Mouse (Mus musculus): ENCODE results near the gene Slc1a6. TPM values are rescaled to one million over a fixed set of nuclear protein-coding genes. Genes with fewer than 3 reads are reported as not detected.

Slc1a6 gene
- not detected for polyA plus RNA-seq (2014; fragmentation: Illumina TruSeq; extraction: RNeasy Lipid Tissue Mini Kit (QIAGEN cat#74804); ENCODE audit: low read depth, low replicate concordance)

DNA sequence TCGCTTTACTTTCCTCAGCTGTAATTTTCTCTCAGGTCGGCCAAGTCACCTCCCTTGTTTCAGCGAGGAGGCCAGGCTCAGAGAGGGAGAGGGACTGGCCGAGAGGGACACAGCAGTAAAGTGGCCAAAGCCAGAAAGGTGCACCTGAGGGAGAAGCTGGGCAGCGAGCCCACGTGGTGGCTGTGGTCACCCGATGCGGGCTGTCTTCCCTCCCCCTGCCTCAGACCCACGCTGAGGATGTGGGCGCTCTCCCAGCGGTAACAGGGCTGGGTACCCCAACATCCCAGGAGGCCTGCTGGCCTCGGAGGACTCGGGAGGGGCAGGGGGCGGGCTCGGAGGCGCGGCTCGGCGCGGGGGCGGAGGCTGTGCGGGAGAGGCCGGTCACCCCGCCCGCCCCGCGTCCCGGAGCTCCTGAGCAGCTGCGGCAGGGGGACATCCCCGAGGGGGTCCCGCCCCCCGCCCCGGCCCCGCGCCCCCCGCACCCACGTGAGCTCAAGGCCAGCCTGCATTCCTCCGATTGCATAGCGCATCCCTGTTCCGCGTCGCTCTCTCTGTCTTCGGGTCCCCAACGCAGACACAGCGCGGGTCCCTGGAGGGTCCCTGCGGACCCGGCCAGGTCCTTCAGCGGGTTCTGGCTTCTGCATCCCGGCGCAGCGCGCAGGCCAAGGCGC lies at the start of gene Slc1a6:
Gene Slc1a6 (plus strand): TSS at position 516 of the 671 bp plus-strand sequence.

GRCm38 (mm10) chr10:78752452-78753191 lies 27.7 kb upstream of the Slc1a6 start, which contains the start of gene Ccdc105:
Gene Ccdc105 (minus strand): TSS chr10:78753065.

DNA sequence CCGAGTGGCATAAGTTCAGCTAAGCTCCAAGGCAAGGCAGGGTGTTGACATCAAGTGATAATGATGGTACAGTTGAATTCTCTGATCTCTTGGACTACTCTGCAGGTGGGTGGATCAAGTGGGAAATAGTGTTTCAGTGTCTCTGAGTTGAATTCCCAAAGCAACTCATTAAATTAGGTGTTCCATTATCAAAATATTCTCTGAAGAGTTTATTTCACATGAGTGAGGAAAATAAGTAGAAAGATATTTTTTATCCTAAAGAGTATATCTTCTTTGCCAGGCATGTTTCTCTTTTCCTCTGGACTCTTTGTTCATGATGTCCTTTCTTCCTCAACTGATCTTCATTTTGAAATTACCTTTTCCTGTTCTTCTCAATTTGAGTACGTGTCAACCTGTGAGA lies 71.8 kb downstream of the Slc1a6 start, which contains the start of gene Olfr1356:
Gene Olfr1356 (minus strand): TSS at position 101 of the 400 bp plus-strand sequence.

Other genes with a start within 250 kb of the Slc1a6 start
- 1.4 TPM for gene Ilvbl, start 206.2 kb upstream of the Slc1a6 start, polyA plus RNA-seq (2014; fragmentation: Illumina TruSeq; extraction: RNeasy Lipid Tissue Mini Kit (QIAGEN cat#74804); ENCODE audit: low read depth, low replicate concordance)
- gene Syde1, start 188.5 kb upstream of the Slc1a6 start, polyA plus RNA-seq (2014; fragmentation: Illumina TruSeq; extraction: RNeasy Lipid Tissue Mini Kit (QIAGEN cat#74804); ENCODE audit: low read depth, low replicate concordance): 0.53 TPM
- not detected for gene Olfr1357, start 162.4 kb upstream of the Slc1a6 start, polyA plus RNA-seq (2014; fragmentation: Illumina TruSeq; extraction: RNeasy Lipid Tissue Mini Kit (QIAGEN cat#74804); ENCODE audit: low read depth, low replicate concordance)
- gene Casp14, start 62.2 kb upstream of the Slc1a6 start, polyA plus RNA-seq (2014; fragmentation: Illumina TruSeq; extraction: RNeasy Lipid Tissue Mini Kit (QIAGEN cat#74804); ENCODE audit: low read depth, low replicate concordance): not detected
- gene Ccdc105, start 27.4 kb upstream of the Slc1a6 start, polyA plus RNA-seq (2014; fragmentation: Illumina TruSeq; extraction: RNeasy Lipid Tissue Mini Kit (QIAGEN cat#74804); ENCODE audit: low read depth, low replicate concordance): 20.9 TPM
- not detected for gene Olfr1356, start 71.7 kb downstream of the Slc1a6 start, polyA plus RNA-seq (2014; fragmentation: Illumina TruSeq; extraction: RNeasy Lipid Tissue Mini Kit (QIAGEN cat#74804); ENCODE audit: low read depth, low replicate concordance)
- not detected for gene Olfr1355, start 95.0 kb downstream of the Slc1a6 start, polyA plus RNA-seq (2014; fragmentation: Illumina TruSeq; extraction: RNeasy Lipid Tissue Mini Kit (QIAGEN cat#74804); ENCODE audit: low read depth, low replicate concordance)
- not detected for gene Olfr1354, start 132.7 kb downstream of the Slc1a6 start, polyA plus RNA-seq (2014; fragmentation: Illumina TruSeq; extraction: RNeasy Lipid Tissue Mini Kit (QIAGEN cat#74804); ENCODE audit: low read depth, low replicate concordance)
- not detected for gene Olfr8, start 170.1 kb downstream of the Slc1a6 start, polyA plus RNA-seq (2014; fragmentation: Illumina TruSeq; extraction: RNeasy Lipid Tissue Mini Kit (QIAGEN cat#74804); ENCODE audit: low read depth, low replicate concordance)
- not detected for gene Olfr1353, start 182.8 kb downstream of the Slc1a6 start, polyA plus RNA-seq (2014; fragmentation: Illumina TruSeq; extraction: RNeasy Lipid Tissue Mini Kit (QIAGEN cat#74804); ENCODE audit: low read depth, low replicate concordance)
- gene Olfr1352, start 200.6 kb downstream of the Slc1a6 start, polyA plus RNA-seq (2014; fragmentation: Illumina TruSeq; extraction: RNeasy Lipid Tissue Mini Kit (QIAGEN cat#74804); ENCODE audit: low read depth, low replicate concordance): not detected
- gene Olfr1351, start 232.0 kb downstream of the Slc1a6 start, polyA plus RNA-seq (2014; fragmentation: Illumina TruSeq; extraction: RNeasy Lipid Tissue Mini Kit (QIAGEN cat#74804); ENCODE audit: low read depth, low replicate concordance): not detected
- 0.14 TPM for gene Olfr57, start 248.2 kb downstream of the Slc1a6 start, polyA plus RNA-seq (2014; fragmentation: Illumina TruSeq; extraction: RNeasy Lipid Tissue Mini Kit (QIAGEN cat#74804); ENCODE audit: low read depth, low replicate concordance)